Mouse (Mus musculus) bone marrow, adult 2 months (tissue): ENCODE measurements around the gene Wnt1. TPM values are rescaled to one million over a fixed set of nuclear protein-coding genes. Genes with fewer than 3 reads are reported as not detected.

ENCODE experiments used
- H3K27ac ChIP-seq: fragments of 200-500 bp; 2 replicates; pipeline ENCODE4 v1.5.1; 2012; ENCODE audit warnings: low read depth, mild to moderate bottlenecking, control low read depth, inconsistent platforms, low read length; ENCODE audit not compliant: control insufficient read depth, poor library complexity, insufficient read depth
- H3K4me1 ChIP-seq: fragments of 200-500 bp; 2 replicates; pipeline ENCODE4 v1.6.1; 2011; ENCODE audit warnings: low read length; ENCODE audit not compliant: control insufficient read depth, insufficient read depth
- H3K4me3 ChIP-seq: fragments of 200-500 bp; replicated peaks from 2 replicates; pipeline ENCODE3; 2011; ENCODE audit warnings: mild to moderate bottlenecking, low read depth, low read length, control low read depth; ENCODE audit not compliant: control insufficient read depth
- CTCF ChIP-seq: fragments of 200-500 bp; IDR thresholded peaks from 2 replicates; pipeline ENCODE4 v1.5.1; 2011; ENCODE audit warnings: low read length, control low read depth; ENCODE audit not compliant: control insufficient read depth, insufficient read depth
- POLR2A ChIP-seq: fragments of 200-500 bp; IDR thresholded peaks from 2 replicates; pipeline ENCODE4 v1.6.1; 2011; ENCODE audit warnings: low read depth, mild to moderate bottlenecking, control low read depth, low read length, borderline replicate concordance; ENCODE audit not compliant: control insufficient read depth
- WGBS: fragments of 180-500 bp; shearing (Covaris S2); methylation state at CpG from one replicate; pipeline ENCODE4 v1.1.7; 2018; 5-methylcytosine and 5-hydroxymethylcytosine counted together
- polyA plus RNA-seq: library from polyadenylated mRNA; stranded (reverse); fragments of >200 nt; gene quantifications from 2 replicates; pipeline ENCODE4 v1.2.4, GENCODE M21; 2011; ENCODE audit warnings: low replicate concordance; ENCODE audit not compliant: missing spikeins, insufficient read depth, insufficient read length

Wnt1 gene
- polyA plus RNA-seq, 1 experiment: not detected

GRCm38 (mm10) chr15:98780573-98780972 lies 9.1 kb upstream of the Wnt1 start:
- WGBS: 42% methylated on average over 13 of the region's 13 CpGs
- Histone ChIP-seq H3K27ac (no peak overlapping the region), H3K4me3 (no peak overlapping the region), H3K4me1 (no peaks in the 10 kb centered on the region)
- TF ChIP-seq POLR2A (no peak), CTCF (no peak)

- TF ChIP-seq POLR2A (no peak), CTCF (no peak)
- Histone ChIP-seq H3K27ac (no peak overlapping the region), H3K4me3 (no peak overlapping the region), H3K4me1 (no peaks in the 10 kb centered on the region)
- WGBS: 55% methylated on average over 6 of the region's 6 CpGs
Measured at GRCm38 (mm10) chr15:98781166-98781565, 8.5 kb upstream of the Wnt1 start.

- 57% methylated on average over 7 of the region's 7 CpGs for WGBS
- TF ChIP-seq CTCF (peak; percentile 52), POLR2A (no peak)
- no peak overlapping the region for H3K4me3 ChIP-seq
- H3K4me1 ChIP-seq: no peaks in the 10 kb centered on the region
- no peak overlapping the region for H3K27ac ChIP-seq
Measured at GRCm38 (mm10) chr15:98785744-98786143, 3.9 kb upstream of the Wnt1 start.

DNA sequence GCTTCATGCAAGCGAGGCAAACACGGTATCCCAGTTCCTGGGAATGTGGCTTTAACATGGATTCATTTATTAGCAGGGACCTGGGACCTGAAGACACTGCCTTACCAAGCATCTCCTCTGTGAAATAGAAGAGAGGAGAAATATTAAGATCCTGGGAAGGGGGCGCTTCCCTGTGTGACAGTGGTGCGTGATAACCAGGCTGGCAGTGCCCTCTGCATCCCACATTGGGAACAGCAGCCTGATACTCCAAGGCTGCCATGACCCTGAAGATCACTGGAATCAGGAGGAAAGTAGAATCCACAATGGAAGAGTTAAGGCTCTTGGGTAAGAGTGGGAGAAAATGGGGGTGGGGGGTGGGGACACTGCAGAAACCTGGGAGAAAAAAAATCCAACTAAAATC lies 1.7 kb upstream of the Wnt1 start:
- no peak overlapping the region for H3K27ac ChIP-seq
- WGBS: 41% methylated on average over 4 of the region's 4 CpGs
- no peak overlapping the region for H3K4me3 ChIP-seq
- TF ChIP-seq POLR2A: no peak
- TF ChIP-seq CTCF: no peak
- H3K4me1 ChIP-seq: no peaks in the 10 kb centered on the region; the same call in 1 of the 2 replicates

GRCm38 (mm10) chr15:98788972-98789660 lies 541 bp upstream of the Wnt1 start:
- H3K4me1 ChIP-seq: no peaks in the 10 kb centered on the region; the same call in 1 of the 2 replicates
- 9% methylated on average over 24 of the region's 24 CpGs for WGBS
- TF ChIP-seq POLR2A (no peak), CTCF (no peak)
- H3K4me3 ChIP-seq: no peak overlapping the region
- no peak overlapping the region for H3K27ac ChIP-seq

- Histone ChIP-seq H3K27ac (no peak overlapping the region), H3K4me3 (no peak overlapping the region), H3K4me1 (no peaks in the 10 kb centered on the region; the same call in 1 of the 2 replicates)
- 2% methylated on average over 23 of the region's 23 CpGs for WGBS
- no peak for TF ChIP-seq POLR2A
Measured at GRCm38 (mm10) chr15:98790761-98791160, 1.1 kb downstream of the Wnt1 start.

- TF ChIP-seq CTCF (no peak), POLR2A (no peak)
- no peaks in the 10 kb centered on the region; the same call in 1 of the 2 replicates for H3K4me1 ChIP-seq
- 3% methylated on average over 12 of the region's 12 CpGs for WGBS
- no peak overlapping the region for H3K27ac ChIP-seq
- H3K4me3 ChIP-seq: no peak overlapping the region
Measured at GRCm38 (mm10) chr15:98791221-98791620, 1.6 kb downstream of the Wnt1 start.

GRCm38 (mm10) chr15:98791771-98792170 lies 2.1 kb downstream of the Wnt1 start:
- no peak overlapping the region for H3K4me3 ChIP-seq
- no peaks in the 10 kb centered on the region; the same call in 1 of the 2 replicates for H3K4me1 ChIP-seq
- 1% methylated on average over 23 of the region's 23 CpGs for WGBS
- no peak overlapping the region for H3K27ac ChIP-seq
- TF ChIP-seq POLR2A: no peak
- no peak for TF ChIP-seq CTCF
